Mouse (Mus musculus): ENCODE measurements around the gene Eef2.
A peak's percentile ranks its signal among the peaks of the same experiment; 100 is the strongest.

DNA sequence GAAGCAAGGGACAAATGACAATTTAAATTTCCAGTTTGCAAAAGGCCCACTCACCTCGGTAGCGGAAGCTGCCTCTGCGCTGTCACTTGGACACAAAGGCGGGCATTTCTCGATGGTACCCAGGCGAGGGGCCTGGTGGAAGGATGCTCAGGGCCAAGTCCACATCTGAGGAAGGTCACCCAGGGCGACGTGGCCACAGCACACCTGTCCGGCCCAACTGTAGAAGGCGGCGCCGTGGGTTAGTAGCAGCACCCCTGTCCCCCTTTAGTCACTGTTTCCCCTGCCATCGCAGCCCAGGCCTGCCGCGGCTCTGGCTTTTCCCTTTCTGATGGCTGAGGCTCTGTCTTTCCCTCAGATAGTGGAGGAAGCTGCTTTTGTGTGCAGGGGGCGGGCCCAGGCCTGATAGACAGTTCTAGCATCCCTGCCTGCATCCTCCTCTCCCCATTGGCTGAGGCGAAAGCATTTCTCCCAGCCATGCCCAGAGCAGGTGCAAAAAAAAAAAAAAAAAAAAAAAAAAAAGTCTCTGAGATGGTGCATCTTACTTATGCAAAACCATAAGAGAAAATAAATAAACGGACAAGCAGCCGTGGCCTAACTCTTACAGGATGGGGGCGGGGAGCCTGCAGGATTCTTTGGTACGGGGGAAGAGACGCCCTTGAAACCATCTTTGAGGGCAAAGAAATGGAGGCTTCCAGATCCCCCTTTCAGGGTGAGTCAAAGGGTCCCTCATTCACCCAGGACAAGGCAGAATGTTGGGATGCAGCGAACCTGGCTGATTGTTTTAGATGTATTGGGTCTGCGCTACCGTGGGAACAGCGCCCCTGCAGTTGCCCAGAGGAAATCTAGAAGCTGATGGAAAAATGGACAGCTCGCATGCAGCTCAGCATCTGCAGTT, 54.3 kb downstream of the Eef2 start, which contains the start of gene Atcay:
- peak; percentile 98 for TF ChIP-seq POLR2A (IDR thresholded peaks at IDR 0.05; ENCODE audit: extremely low read depth, insufficient read depth, low read length)
- TF ChIP-seq CTCF (IDR thresholded peaks at IDR 0.05; ENCODE audit: extremely low read depth, insufficient read depth, low read length) = peak; percentile 61
